Mouse (Mus musculus) midbrain, postnatal 0 days (tissue): Measurements from ENCODE around the gene Il21r. TPM values are rescaled to one million over a fixed set of nuclear protein-coding genes. Genes with fewer than 3 reads are reported as not detected.

Experiments used
- ATAC-seq: fragments of 200-750 bp; cut with Nextera tagmentation; 2 replicates; pipeline ENCODE4 v1.8.0; 2017; ENCODE audit warnings: moderate number of reproducible peaks, mild to moderate bottlenecking, moderate TSS enrichment, moderate library complexity; ENCODE audit not compliant: low FRiP score
- DNase-seq: peaks from one replicate; pipeline ENCODE4 v3.0.0-alpha.2; 2015; ENCODE audit warnings: low spot score
- H3K27ac ChIP-seq: fragments of 300-500 bp; sonication (generic); 2 replicates; pipeline ENCODE4 v1.5.1; 2014; ENCODE audit warnings: low read depth, mild to moderate bottlenecking, low read length, mixed read lengths
- H3K27me3 ChIP-seq: fragments of 300-500 bp; sonication (generic); 2 replicates; pipeline ENCODE4 v1.6.1; 2014; ENCODE audit warnings: low read length, control low read depth, mixed read lengths; ENCODE audit not compliant: insufficient read depth
- H3K36me3 ChIP-seq: fragments of 300-500 bp; sonication (generic); 2 replicates; pipeline ENCODE4 v1.6.1; 2014; ENCODE audit warnings: low read length, control low read depth, mixed read lengths; ENCODE audit not compliant: insufficient read depth
- H3K4me1 ChIP-seq: fragments of 300-500 bp; sonication (generic); 2 replicates; pipeline ENCODE4 v1.6.1; 2014; ENCODE audit warnings: mild to moderate bottlenecking, control low read depth, antibody characterized with exemption, low read length, mixed read lengths; ENCODE audit not compliant: insufficient read depth
- H3K4me2 ChIP-seq: fragments of 300-500 bp; sonication (generic); 2 replicates; pipeline ENCODE4 v1.6.1; 2014; ENCODE audit warnings: low read depth, mild to moderate bottlenecking, low read length, mixed read lengths; ENCODE audit not compliant: poor library complexity, severe bottlenecking
- H3K4me3 ChIP-seq: fragments of 300-500 bp; sonication (generic); 2 replicates; pipeline ENCODE4 v1.5.1; 2014; ENCODE audit warnings: low read depth, mild to moderate bottlenecking, low read length, moderate library complexity
- H3K9ac ChIP-seq: fragments of 300-500 bp; sonication (generic); replicated peaks from 2 replicates; pipeline ENCODE4 v1.6.1; 2014; ENCODE audit warnings: mild to moderate bottlenecking, low read length, moderate library complexity, mixed read lengths; ENCODE audit not compliant: poor library complexity, severe bottlenecking
- H3K9me3 ChIP-seq: fragments of 300-500 bp; sonication (generic); 2 replicates; pipeline ENCODE4 v1.6.1; 2016; ENCODE audit warnings: low read length, control low read depth
- CTCF ChIP-seq: IDR thresholded peaks from 2 replicates; pipeline ENCODE4 v1.5.1; 2016; ENCODE audit warnings: antibody characterized with exemption, mild to moderate bottlenecking
- WGBS: fragments of 180-500 bp; shearing (Covaris S2); extraction: QIAGEN DNeasy Blood & Tissue Kit; methylation state at CpG from one replicate; pipeline ENCODE4 v1.1.7; 2014; 5-methylcytosine and 5-hydroxymethylcytosine counted together
- polyA plus RNA-seq: library from polyadenylated mRNA; unstranded; fragments of >200 nt; fragmentation: Nextera tagmentation; extraction: Ambion mirVana; gene quantifications from 2 replicates; pipeline ENCODE4 v1.2.1, GENCODE M21; 2015
- total RNA-seq: library from RNA; depleted of rRNA; stranded (reverse); fragments of >200 nt; gene quantifications from 2 replicates; pipeline ENCODE4 v1.2.3, GENCODE M21; 2014

Gene Il21r
- total and polyA plus RNA-seq, 2 experiments from 2014 or later, result 0.21 to 0.44 TPM

GRCm38 (mm10) chr7:125562413-125562812 is 40.8 kb upstream of the Il21r start:
- no peak overlapping the region for H3K4me2 ChIP-seq
- no peak overlapping the region for H3K4me3 ChIP-seq
- no peak overlapping the region for H3K27ac ChIP-seq
- DNase-seq, result no peak
- H3K27me3 ChIP-seq, result no peaks in the 10 kb centered on the region
- 0 out of 2 replicates have a peak, but pooled peaks cover 7% of the 10 kb centered on the region for H3K4me1 ChIP-seq
- TF ChIP-seq CTCF, result no peak
- no peak overlapping the region for H3K9ac ChIP-seq
- H3K9me3 ChIP-seq, result no peaks in the 10 kb centered on the region
- 71% methylated on average over 4 of the region's 4 CpGs for WGBS
- no peak for ATAC-seq
- no peaks in the 10 kb centered on the region for H3K36me3 ChIP-seq

DNA sequence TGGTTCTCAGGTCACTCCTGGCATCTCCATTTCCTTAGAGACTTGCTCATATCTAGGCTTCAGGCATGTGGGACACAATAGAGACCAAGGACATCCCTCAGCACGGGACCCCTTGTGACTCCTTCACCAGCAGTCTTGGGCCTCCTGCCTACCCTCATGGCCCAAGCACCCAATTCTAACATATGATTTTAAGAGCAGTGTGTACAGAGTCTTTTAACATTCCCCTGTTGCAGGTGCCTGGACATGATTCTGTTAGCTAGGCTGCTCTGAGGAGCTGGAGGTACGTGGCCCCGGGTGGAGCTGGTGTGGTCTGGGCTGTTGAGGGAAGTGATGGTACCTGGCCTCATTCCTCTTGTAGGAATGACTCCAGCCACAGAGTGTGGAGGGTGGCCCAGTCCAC is 40.1 kb upstream of the Il21r start:
- 86% methylated on average over 3 of the region's 3 CpGs for WGBS
- no peak for DNase-seq
- no peaks in the 10 kb centered on the region for H3K9me3 ChIP-seq

DNA sequence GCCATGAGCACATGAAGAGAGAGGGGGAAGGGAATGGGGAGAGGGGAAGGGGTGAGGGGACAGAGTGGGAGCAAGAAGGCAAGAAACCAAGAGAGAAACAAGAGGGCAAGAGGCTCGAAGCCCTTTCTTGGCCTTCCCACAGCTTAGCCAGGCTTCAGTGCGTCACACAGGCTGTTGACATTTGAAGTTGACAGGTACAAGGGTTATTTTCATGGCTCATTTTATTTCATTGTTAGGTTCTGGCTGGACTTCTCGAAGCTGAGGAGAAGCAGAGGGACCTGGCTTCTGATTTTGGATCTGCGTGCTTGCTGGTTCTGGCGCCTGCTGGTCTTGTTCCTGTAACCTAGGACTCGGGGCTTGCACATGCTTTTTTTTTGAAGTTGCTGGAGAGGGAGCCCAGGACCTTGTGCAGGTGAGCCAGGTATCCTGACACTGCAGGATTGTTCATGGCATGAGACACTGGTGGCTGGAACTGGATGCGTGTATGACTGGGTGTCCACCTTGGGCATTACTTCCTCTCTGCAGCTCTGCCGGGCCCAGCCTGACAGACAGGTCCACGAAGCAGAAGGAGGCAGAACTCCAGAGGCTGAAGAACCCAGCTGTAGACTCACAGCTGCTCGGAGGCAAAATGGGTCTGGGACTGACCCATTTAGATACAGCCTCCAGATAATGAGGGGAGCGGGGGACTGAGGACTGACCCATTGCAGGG is 38.8 kb upstream of the Il21r start:
- H3K4me1 ChIP-seq, result no peaks in the 10 kb centered on the region
- no peaks in the 10 kb centered on the region for H3K36me3 ChIP-seq
- H3K27ac ChIP-seq, result no peak overlapping the region
- H3K4me3 ChIP-seq, result no peak overlapping the region
- H3K9ac ChIP-seq, result no peak overlapping the region
- TF ChIP-seq CTCF, result no peak
- DNase-seq (no peak), ATAC-seq (no peak)
- no peaks in the 10 kb centered on the region for H3K27me3 ChIP-seq
- WGBS, result 69% methylated on average over 11 of the region's 11 CpGs
- H3K4me2 ChIP-seq, result no peak overlapping the region
- H3K9me3 ChIP-seq, result no peaks in the 10 kb centered on the region

More for the DNA sequence above, 40.1 kb upstream of the Il21r start:
- TF ChIP-seq CTCF, result no peak
- no peak for ATAC-seq
- Histone ChIP-seq H3K4me3 (no peak overlapping the region), H3K27me3 (no peaks in the 10 kb centered on the region), H3K4me2 (no peak overlapping the region), H3K4me1 (0 out of 2 replicates have a peak, but pooled peaks cover 4% of the 10 kb centered on the region), H3K36me3 (no peaks in the 10 kb centered on the region), H3K27ac (no peak overlapping the region), H3K9ac (no peak overlapping the region)

GRCm38 (mm10) chr7:125565516-125566285 is 37.5 kb upstream of the Il21r start:
- Histone ChIP-seq H3K9ac (no peak overlapping the region), H3K4me3 (no peak overlapping the region), H3K4me1 (no peaks in the 10 kb centered on the region), H3K27me3 (no peaks in the 10 kb centered on the region), H3K27ac (no peak overlapping the region), H3K9me3 (no peaks in the 10 kb centered on the region), H3K36me3 (no peaks in the 10 kb centered on the region), H3K4me2 (no peak overlapping the region)
- 65% methylated on average over 12 of the region's 12 CpGs for WGBS
- no peak for DNase-seq
- no peak for ATAC-seq
- TF ChIP-seq CTCF, result no peak

DNA sequence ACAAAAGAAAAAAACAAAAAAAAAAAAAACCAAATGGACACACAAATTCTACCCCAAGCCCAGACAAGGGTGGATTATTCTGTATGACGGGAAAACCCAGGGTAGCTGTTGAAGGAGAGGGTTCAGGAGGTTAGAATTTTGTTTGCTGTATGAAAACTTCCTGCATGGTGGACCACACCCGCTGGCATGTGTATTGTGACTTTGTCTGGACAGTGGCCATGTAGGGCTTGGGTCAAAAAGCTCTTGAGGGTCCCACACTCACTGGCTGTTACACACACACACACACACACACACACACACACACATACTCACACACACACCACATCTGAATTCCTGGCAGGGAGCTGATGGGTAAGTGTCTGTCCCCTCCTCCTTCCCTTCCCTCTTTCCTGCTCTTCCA is 36.8 kb upstream of the Il21r start:
- no peak overlapping the region for H3K27ac ChIP-seq
- TF ChIP-seq CTCF, result no peak
- no peaks in the 10 kb centered on the region for H3K36me3 ChIP-seq
- no peak overlapping the region for H3K4me3 ChIP-seq
- H3K9ac ChIP-seq, result no peak overlapping the region
- no peak for ATAC-seq
- 81% methylated on average over 2 of the region's 2 CpGs for WGBS
- no peak for DNase-seq
- no peaks in the 10 kb centered on the region for H3K27me3 ChIP-seq
- H3K4me2 ChIP-seq, result no peak overlapping the region
- H3K9me3 ChIP-seq, result no peaks in the 10 kb centered on the region
- H3K4me1 ChIP-seq, result no peaks in the 10 kb centered on the region

DNA sequence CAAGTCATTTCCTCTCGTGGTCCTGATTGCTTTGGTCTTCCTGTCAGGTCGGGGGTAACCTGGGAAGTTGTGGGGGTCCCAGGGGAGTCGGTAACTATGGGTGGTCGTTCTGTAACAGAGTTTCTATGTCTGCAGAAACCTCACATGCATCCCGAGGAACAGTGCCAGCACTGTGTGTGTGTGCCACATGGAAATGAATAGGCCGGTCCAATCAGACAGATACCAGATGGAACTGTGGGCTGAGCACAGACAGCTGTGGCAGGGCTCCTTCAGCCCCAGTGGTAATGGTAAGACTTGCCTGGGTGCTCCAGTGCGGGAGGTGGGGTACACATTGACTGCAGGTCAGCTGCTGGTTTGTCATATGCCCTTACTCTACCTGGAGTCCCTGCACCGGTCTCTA is 34.3 kb upstream of the Il21r start:
- Histone ChIP-seq H3K9me3 (no peaks in the 10 kb centered on the region), H3K36me3 (no peaks in the 10 kb centered on the region), H3K4me1 (no peaks in the 10 kb centered on the region), H3K4me3 (no peak overlapping the region), H3K9ac (no peak overlapping the region), H3K4me2 (no peak overlapping the region), H3K27me3 (no peaks in the 10 kb centered on the region), H3K27ac (no peak overlapping the region)
- no peak for TF ChIP-seq CTCF
- ATAC-seq (no peak), DNase-seq (peak; percentile 51)
- WGBS, result 87% methylated on average over 8 of the region's 8 CpGs
